Mouse (Mus musculus): ENCODE results near the gene Myl6.

DNA sequence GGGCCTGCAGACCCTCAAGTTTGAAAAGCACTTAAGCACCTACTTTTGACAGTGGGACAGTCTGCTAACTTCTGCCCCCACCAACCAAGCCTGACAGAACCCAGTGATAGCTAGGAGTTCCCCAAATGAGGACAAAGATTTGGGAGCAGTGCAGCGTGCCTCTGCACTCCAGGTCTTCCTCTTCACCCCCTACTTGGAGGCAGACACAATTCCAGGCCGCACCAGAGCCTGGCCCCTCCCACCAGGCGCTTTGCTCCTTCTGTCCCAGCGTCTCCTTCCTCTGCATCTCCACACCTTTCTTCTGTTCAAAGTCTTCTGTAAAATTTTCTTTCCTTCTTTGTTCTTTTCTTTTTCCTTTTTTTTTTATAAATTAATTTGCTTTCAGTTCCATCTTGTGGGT, 4.2 kb downstream of the Myl6 start:
- TF ChIP-seq CTCF (IDR thresholded peaks at IDR 0.05; ENCODE audit: low read depth), result no peak
- no peak for TF ChIP-seq EP300 (IDR thresholded peaks at IDR 0.05; ENCODE audit: low read depth)

Data from heart, postnatal 0 days (tissue).